Comparison of ENCODE assay signal across 16 mouse cellular contexts in genomic region chr16:32588568-32588967, GRCm38 (mm10).
"Had no signal": no experiment of that assay in that cellular context is flagged by ENCODE, and none has a peak within 500 bp of the region (broad histone marks: within the 10 kb centered on the region; RNA-seq: fewer than 3 reads in every experiment).

No protein-coding gene starts in this region.

- H3K9ac ChIP-seq: lung, embryonic 15.5 days; midbrain, embryonic 12.5 days; neural tube, embryonic 12.5 days; stomach, embryonic 15.5 days had no signal

- H3K27ac ChIP-seq: lung, embryonic 15.5 days; macrophage; midbrain, embryonic 12.5 days; neural tube, embryonic 12.5 days; stomach, embryonic 15.5 days; stomach, postnatal 0 days had no signal

- H3K36me3 ChIP-seq: lung, embryonic 15.5 days; midbrain, embryonic 12.5 days; neural tube, embryonic 12.5 days; stomach, embryonic 15.5 days had no signal

- H3K4me3 ChIP-seq: lung, embryonic 15.5 days; megakaryocyte, embryonic 14.5 days; midbrain, embryonic 12.5 days; neural tube, embryonic 12.5 days; stomach, embryonic 15.5 days had no signal

- H3K4me2 ChIP-seq: lung, embryonic 15.5 days; midbrain, embryonic 12.5 days; neural tube, embryonic 12.5 days; stomach, embryonic 15.5 days had no signal

- ATAC-seq: lung, postnatal 0 days had no signal

- H3K4me1 ChIP-seq: lung, embryonic 15.5 days; midbrain, embryonic 12.5 days; neural tube, embryonic 12.5 days; stomach, embryonic 15.5 days had no signal

- DNase-seq: lung, adult 2 months; lung, postnatal 14 days; lung, postnatal 36 days; midbrain, embryonic 14.5 days; right cerebral cortex, postnatal 14 days; thymus, adult 2 months; thymus, postnatal 25 days; thymus, postnatal 4 days had no signal

- H3K9me3 ChIP-seq: lung, embryonic 15.5 days; megakaryocyte, embryonic 14.5 days; midbrain, embryonic 12.5 days; neural tube, embryonic 12.5 days; stomach, embryonic 15.5 days had no signal

- H3K27me3 ChIP-seq: lung, embryonic 15.5 days; midbrain, embryonic 12.5 days; neural tube, embryonic 12.5 days; stomach, embryonic 15.5 days had no signal
